In genomic region chr1:92453751-92454445, GRCm38 (mm10) we compare ENCODE assay signal across 11 mouse cellular contexts. TPM values are rescaled to one million over a fixed set of nuclear protein-coding genes. Genes with fewer than 3 reads are reported as not detected.
A peak's percentile ranks its signal among the peaks of the same experiment; 100 is the strongest.
DNase-seq lines count a peak whose midpoint lies in the region; ATAC-seq and TF ChIP-seq lines count a peak whose summit lies in the region.
"Had no signal": no experiment of that assay in that cellular context is flagged by ENCODE, and none has a peak within 500 bp of the region (broad histone marks: within the 10 kb centered on the region; RNA-seq: fewer than 3 reads in every experiment).

No protein-coding gene starts in this region.

- H3K4me3 ChIP-seq in thymus, adult 2 months (ENCODE audit: control insufficient read depth, insufficient read depth, low read length) = no peak overlapping the region

- no peak overlapping the region for H3K27ac ChIP-seq in thymus, adult 2 months (ENCODE audit: control insufficient read depth, insufficient read depth, low read length)

- no peaks in the 10 kb centered on the region for H3K27me3 ChIP-seq in thymus, adult 2 months (ENCODE audit: control insufficient read depth, insufficient read depth, low read length)

- no peaks in the 10 kb centered on the region for H3K4me1 ChIP-seq in thymus, adult 2 months (replicated peaks; ENCODE audit: control insufficient read depth, insufficient read depth, low read length)

- DNase-seq in adrenal gland, postnatal 36 days = peak; percentile 15 to 40
- DNase-seq in adrenal gland, postnatal 14 days = no peak
- peak; percentile 34 to 43 for DNase-seq in left cerebral cortex, postnatal 14 days (ENCODE audit: low spot score in 2 of 2)
- no peak for DNase-seq in left cerebral cortex, adult 8-10 months (ENCODE audit: low spot score in 2 of 2)
- peak; percentile 61 for DNase-seq in brain, adult 2 months (ENCODE audit: low read depth, low spot score)
- no peak for DNase-seq in gastrocnemius, adult 18-20 months (ENCODE audit: low spot score)
- DNase-seq in thymus, adult 2 months = no peak
- DNase-seq: B cell, adult 2 months; kidney, adult 18-20 months had no signal

- no peak for TF ChIP-seq POLR2A in thymus, adult 2 months (IDR thresholded peaks at IDR 0.05; ENCODE audit: control insufficient read depth, extremely low read depth, insufficient read depth, low read length, poor library complexity)

- 80% methylated on average over 8 of the region's 8 CpGs for WGBS in thymus, adult 2 months

- intact Hi-C loops in left cerebral cortex, postnatal 14 days (cut with DNase I) = loop anchor here (5.0 kb wide), 2 partner anchors 277 to 497 kb away; no protein-coding TSS in a partner anchor

- peaks cover 57% of the 10 kb centered on the region for H3K36me3 ChIP-seq in thymus, adult 2 months (ENCODE audit: control insufficient read depth, insufficient read depth, low read length)

- 0 out of 2 replicates have a peak, but pooled peaks have one; percentile 41 for ATAC-seq in megakaryocyte-erythroid progenitor cell, adult 5-6 weeks (replicated peaks; ENCODE audit: low FRiP score, low TSS enrichment, poor library complexity, severe bottlenecking)

- TF ChIP-seq CTCF in thymus, adult 2 months (IDR thresholded peaks at IDR 0.05; ENCODE audit: borderline replicate concordance, control insufficient read depth, extremely low read depth, insufficient read depth, low read length, poor library complexity) = no peak

RNA-seq across cellular contexts. Expression of gene Ndufa10, which starts 19.8 kb away (rescaled TPM):
- 100 to 1,000 TPM; 385 to 397 TPM for total RNA-seq in adrenal gland, postnatal 36 days (2021)
- total RNA-seq in adrenal gland, postnatal 14 days (2021) = 626 and 670 TPM in 2 replicates
- 100 to 1,000 TPM; 220 to 227 TPM for total RNA-seq in left cerebral cortex, postnatal 14 days (2021)
- total RNA-seq in left cerebral cortex, adult 8-10 months (2022) = 100 to 1,000 TPM; 219 to 243 (median 235) TPM
- 169 and 187 TPM in 2 replicates for total RNA-seq in megakaryocyte-erythroid progenitor cell, adult 5-6 weeks (2014; fragmentation: Nextera tagmentation)
- 132 and 170 TPM in 2 replicates for total RNA-seq in megakaryocyte-erythroid progenitor cell, adult 5-6 weeks (2017)
- total RNA-seq in gastrocnemius, adult 18-20 months (2021) = 100 to 1,000 TPM; 449 to 455 TPM
- 83.6 and 96.7 TPM in 2 replicates for polyA plus RNA-seq in thymus, adult 2 months (2012; rRNA removed)

RNA-seq across cellular contexts. Expression of gene Olfr1416, which starts 31.0 kb away (rescaled TPM):
- total RNA-seq in adrenal gland, postnatal 36 days (2021) = not detected
- not detected in 2 replicates for total RNA-seq in adrenal gland, postnatal 14 days (2021)
- total RNA-seq in left cerebral cortex, postnatal 14 days (2021) = not detected
- not detected for total RNA-seq in left cerebral cortex, adult 8-10 months (2022)
- not detected in 2 replicates for total RNA-seq in megakaryocyte-erythroid progenitor cell, adult 5-6 weeks (2014; fragmentation: Nextera tagmentation)
- not detected in 2 replicates for total RNA-seq in megakaryocyte-erythroid progenitor cell, adult 5-6 weeks (2017)
- not detected for total RNA-seq in gastrocnemius, adult 18-20 months (2021)
- not detected in 2 replicates for polyA plus RNA-seq in thymus, adult 2 months (2012; rRNA removed)
- polyA plus RNA-seq: neural tube, embryonic 11.5 days had no signal

RNA-seq across cellular contexts. Expression of gene Olfr1415, which starts 42.0 kb away (rescaled TPM):
- not detected for total RNA-seq in adrenal gland, postnatal 36 days (2021)
- not detected in 2 replicates for total RNA-seq in adrenal gland, postnatal 14 days (2021)
- not detected for total RNA-seq in left cerebral cortex, postnatal 14 days (2021)
- not detected for total RNA-seq in left cerebral cortex, adult 8-10 months (2022)
- not detected in 2 replicates for total RNA-seq in megakaryocyte-erythroid progenitor cell, adult 5-6 weeks (2014; fragmentation: Nextera tagmentation)
- not detected in 2 replicates for total RNA-seq in megakaryocyte-erythroid progenitor cell, adult 5-6 weeks (2017)
- not detected for total RNA-seq in gastrocnemius, adult 18-20 months (2021)
- not detected in 2 replicates for polyA plus RNA-seq in thymus, adult 2 months (2012; rRNA removed)
- polyA plus RNA-seq: neural tube, embryonic 11.5 days had no signal

Comparison
In these comparisons a context has a peak if more than half of its experiments do, and no peak if none do; other contexts are left out.
1. DNase-seq: peak in adrenal gland, postnatal 36 days (2 of 2), left cerebral cortex, postnatal 14 days (2 of 2) and brain, adult 2 months (single experiment); none in adrenal gland, postnatal 14 days (single experiment), left cerebral cortex, adult 8-10 months (0 of 2), gastrocnemius, adult 18-20 months (single experiment) and thymus, adult 2 months (single experiment).